Mouse (Mus musculus): Measurements from ENCODE around the gene Pdhx. TPM values are rescaled to one million over a fixed set of nuclear protein-coding genes. Genes with fewer than 3 reads are reported as not detected.

Pdhx gene
- total RNA-seq, 1 experiment, result 35.6 TPM

GRCm38 (mm10) chr2:103081706-103082105 is 8.4 kb upstream of the Pdhx start:
- no peak for DNase-seq (ENCODE audit: low read depth, low spot score)
- Histone ChIP-seq H3K4me3 (ENCODE audit: insufficient read depth in 1 of 2, low read depth in 1 of 2, low read length in 2 of 2, poor library complexity in 1 of 2, severe bottlenecking in 1 of 2) (no peak overlapping the region), H3K4me1 (ENCODE audit: control insufficient read depth in 2 of 2, insufficient read depth in 2 of 2, low read length in 2 of 2, poor library complexity in 1 of 2) (peaks cover 0 to 2% of the 10 kb centered on the region in 2 experiments; a peak in 1 of 4 replicates), H3K9me3 (ENCODE audit: control insufficient read depth, insufficient read depth, low read depth, low read length) (no peaks in the 10 kb centered on the region), H3K36me3 (ENCODE audit: control insufficient read depth, insufficient read depth, low read length, poor library complexity, severe bottlenecking) (no peaks in the 10 kb centered on the region), H3K27ac (ENCODE audit: insufficient read depth, low read depth, low read length, poor library complexity, severe bottlenecking) (no peak overlapping the region), H3K9ac (ENCODE audit: insufficient read depth, low read depth, low read length, poor library complexity, severe bottlenecking) (no peak overlapping the region)
- in situ Hi-C loops (cut with MboI; ENCODE audit: low sequenced_read_pairs in 2 of 2, unreplicated experiment in 2 of 2), result loop anchor here in 1 of 2 experiments (25.0 kb wide), 1 partner anchor 256 kb away; no protein-coding TSS in a partner anchor
- TF ChIP-seq ZNF384 (IDR thresholded peaks at IDR 0.05; ENCODE audit: low read depth, low read length) (no peak), ZC3H11A (IDR thresholded peaks at IDR 0.05; ENCODE audit: borderline replicate concordance, low read depth, low read length) (no peak), MAFK (IDR thresholded peaks at IDR 0.05; ENCODE audit: insufficient read depth, low read depth, low read length) (no peak), HCFC1 (IDR thresholded peaks at IDR 0.05; ENCODE audit: borderline replicate concordance, insufficient read depth, low read length) (no peak), CHD2 (IDR thresholded peaks at IDR 0.05; ENCODE audit: low read depth, low read length) (no peak)

DNA sequence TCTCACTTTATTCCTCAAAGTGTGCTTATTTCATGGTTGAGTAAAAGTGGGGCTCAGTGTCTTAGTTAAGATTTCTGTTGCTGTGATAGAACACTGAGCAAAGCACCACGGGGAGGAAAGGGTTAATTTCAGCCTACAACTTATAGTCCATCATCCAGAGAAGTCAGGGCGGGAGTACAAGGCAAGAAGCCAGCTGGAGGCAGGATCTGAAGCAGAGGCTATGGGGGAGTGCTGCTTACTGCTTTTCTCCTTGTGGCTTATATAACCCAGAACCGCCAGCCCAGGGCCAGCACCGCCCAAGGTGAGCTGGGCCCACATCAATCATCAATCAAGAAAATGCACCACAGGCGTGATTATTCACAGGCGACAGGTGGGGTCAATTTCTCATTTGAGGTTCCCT is 7.8 kb upstream of the Pdhx start:
- no peaks in the 10 kb centered on the region for H3K36me3 ChIP-seq (ENCODE audit: control insufficient read depth, insufficient read depth, low read length, poor library complexity, severe bottlenecking)
- TF ChIP-seq ZC3H11A (IDR thresholded peaks at IDR 0.05; ENCODE audit: borderline replicate concordance, low read depth, low read length) (no peak), HCFC1 (IDR thresholded peaks at IDR 0.05; ENCODE audit: borderline replicate concordance, insufficient read depth, low read length) (no peak), CHD2 (IDR thresholded peaks at IDR 0.05; ENCODE audit: low read depth, low read length) (no peak), MAFK (IDR thresholded peaks at IDR 0.05; ENCODE audit: insufficient read depth, low read depth, low read length) (no peak), ZNF384 (IDR thresholded peaks at IDR 0.05; ENCODE audit: low read depth, low read length) (no peak)
- in situ Hi-C loops (cut with MboI; ENCODE audit: low sequenced_read_pairs in 2 of 2, unreplicated experiment in 2 of 2), result loop anchor here in 1 of 2 experiments (25.0 kb wide), 1 partner anchor 256 kb away; no protein-coding TSS in a partner anchor
- no peak for DNase-seq (ENCODE audit: low read depth, low spot score)
- H3K4me3 ChIP-seq (ENCODE audit: insufficient read depth in 1 of 2, low read depth in 1 of 2, low read length in 2 of 2, poor library complexity in 1 of 2, severe bottlenecking in 1 of 2), result no peak overlapping the region
- no peak overlapping the region for H3K9ac ChIP-seq (ENCODE audit: insufficient read depth, low read depth, low read length, poor library complexity, severe bottlenecking)
- peaks cover 0 to 2% of the 10 kb centered on the region in 2 experiments; a peak in 1 of 4 replicates for H3K4me1 ChIP-seq (ENCODE audit: control insufficient read depth in 2 of 2, insufficient read depth in 2 of 2, low read length in 2 of 2, poor library complexity in 1 of 2)
- no peaks in the 10 kb centered on the region for H3K9me3 ChIP-seq (ENCODE audit: control insufficient read depth, insufficient read depth, low read depth, low read length)
- no peak overlapping the region for H3K27ac ChIP-seq (ENCODE audit: insufficient read depth, low read depth, low read length, poor library complexity, severe bottlenecking)

GRCm38 (mm10) chr2:103070586-103070985 is 2.7 kb downstream of the Pdhx start:
- no peak overlapping the region for H3K27ac ChIP-seq (ENCODE audit: insufficient read depth, low read depth, low read length, poor library complexity, severe bottlenecking)
- 0 out of 4 replicates have a peak, but pooled peaks cover 0 to 2% of the 10 kb centered on the region in 2 experiments for H3K4me1 ChIP-seq (ENCODE audit: control insufficient read depth in 2 of 2, insufficient read depth in 2 of 2, low read length in 2 of 2, poor library complexity in 1 of 2)
- DNase-seq (ENCODE audit: low read depth, low spot score), result no peak
- H3K9me3 ChIP-seq (ENCODE audit: control insufficient read depth, insufficient read depth, low read depth, low read length), result no peaks in the 10 kb centered on the region
- H3K36me3 ChIP-seq (ENCODE audit: control insufficient read depth, insufficient read depth, low read length, poor library complexity, severe bottlenecking), result no peaks in the 10 kb centered on the region
- in situ Hi-C loops (cut with MboI; ENCODE audit: low sequenced_read_pairs in 2 of 2, unreplicated experiment in 2 of 2), result no loop called here
- H3K4me3 ChIP-seq (ENCODE audit: insufficient read depth in 1 of 2, low read depth in 1 of 2, low read length in 2 of 2, poor library complexity in 1 of 2, severe bottlenecking in 1 of 2), result no peak overlapping the region
- no peak for TF ChIP-seq HCFC1 (IDR thresholded peaks at IDR 0.05; ENCODE audit: borderline replicate concordance, insufficient read depth, low read length)
- no peak for TF ChIP-seq CHD2 (IDR thresholded peaks at IDR 0.05; ENCODE audit: low read depth, low read length)
- TF ChIP-seq ZC3H11A (IDR thresholded peaks at IDR 0.05; ENCODE audit: borderline replicate concordance, low read depth, low read length), result no peak
- no peak for TF ChIP-seq ZNF384 (IDR thresholded peaks at IDR 0.05; ENCODE audit: low read depth, low read length)
- TF ChIP-seq MAFK (IDR thresholded peaks at IDR 0.05; ENCODE audit: insufficient read depth, low read depth, low read length), result no peak
- H3K9ac ChIP-seq (ENCODE audit: insufficient read depth, low read depth, low read length, poor library complexity, severe bottlenecking), result no peak overlapping the region

DNA sequence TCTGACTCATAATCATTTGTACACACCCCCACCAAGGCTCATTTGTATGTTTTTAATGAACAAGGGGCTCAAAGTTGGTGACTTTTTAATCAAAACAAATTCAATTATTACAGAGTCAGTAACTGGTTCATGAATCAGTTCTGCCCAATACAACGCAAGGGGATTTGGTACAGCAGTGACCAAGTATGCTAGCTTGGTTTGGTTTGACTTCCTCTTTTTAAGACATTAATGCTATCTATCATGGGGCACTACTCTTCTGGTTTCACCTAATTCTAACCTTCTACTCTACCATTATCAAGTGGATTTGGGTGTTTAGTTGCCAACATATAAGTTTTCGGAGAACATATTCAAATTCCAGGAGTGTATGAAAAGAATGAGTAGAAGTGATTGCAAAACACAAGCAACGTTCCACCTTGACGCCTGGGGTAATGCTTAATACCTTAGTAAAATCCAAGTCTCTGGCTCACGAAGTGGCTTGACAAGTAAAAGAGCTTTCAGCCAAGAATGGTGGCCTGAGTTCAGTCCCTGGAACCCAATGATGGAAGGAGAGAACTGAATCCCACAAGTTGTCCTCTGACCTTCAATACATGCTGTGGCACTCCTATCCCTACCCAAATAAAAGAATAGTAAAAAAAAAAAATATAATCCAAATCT is 3.4 kb downstream of the Pdhx start:
- DNase-seq (ENCODE audit: low read depth, low spot score), result no peak
- 0 out of 4 replicates have a peak, but pooled peaks cover 0 to 2% of the 10 kb centered on the region in 2 experiments for H3K4me1 ChIP-seq (ENCODE audit: control insufficient read depth in 2 of 2, insufficient read depth in 2 of 2, low read length in 2 of 2, poor library complexity in 1 of 2)
- TF ChIP-seq HCFC1 (IDR thresholded peaks at IDR 0.05; ENCODE audit: borderline replicate concordance, insufficient read depth, low read length) (no peak), ZNF384 (IDR thresholded peaks at IDR 0.05; ENCODE audit: low read depth, low read length) (no peak), CHD2 (IDR thresholded peaks at IDR 0.05; ENCODE audit: low read depth, low read length) (no peak), ZC3H11A (IDR thresholded peaks at IDR 0.05; ENCODE audit: borderline replicate concordance, low read depth, low read length) (no peak), MAFK (IDR thresholded peaks at IDR 0.05; ENCODE audit: insufficient read depth, low read depth, low read length) (no peak)
- H3K36me3 ChIP-seq (ENCODE audit: control insufficient read depth, insufficient read depth, low read length, poor library complexity, severe bottlenecking), result no peaks in the 10 kb centered on the region
- no peak overlapping the region for H3K4me3 ChIP-seq (ENCODE audit: insufficient read depth in 1 of 2, low read depth in 1 of 2, low read length in 2 of 2, poor library complexity in 1 of 2, severe bottlenecking in 1 of 2)
- no peak overlapping the region for H3K9ac ChIP-seq (ENCODE audit: insufficient read depth, low read depth, low read length, poor library complexity, severe bottlenecking)
- H3K9me3 ChIP-seq (ENCODE audit: control insufficient read depth, insufficient read depth, low read depth, low read length), result no peaks in the 10 kb centered on the region
- in situ Hi-C loops (cut with MboI; ENCODE audit: low sequenced_read_pairs in 2 of 2, unreplicated experiment in 2 of 2), result no loop called here
- H3K27ac ChIP-seq (ENCODE audit: insufficient read depth, low read depth, low read length, poor library complexity, severe bottlenecking), result no peak overlapping the region

Measured in ES-E14 (cell line).